Mouse (Mus musculus) MEL (cell line): ENCODE measurements around the gene Syce3. TPM values are rescaled to one million over a fixed set of nuclear protein-coding genes. Genes with fewer than 3 reads are reported as not detected.

Experiments
- DNase-seq: peaks from one replicate; pipeline ENCODE4 v3.0.0; 2011; ENCODE audit warnings: low read depth, low spot score
- H3K27ac ChIP-seq: 2 replicates; pipeline ENCODE4 v1.5.1; 2012; ENCODE audit warnings: low read depth, mild to moderate bottlenecking, control low read depth, low read length, moderate library complexity; ENCODE audit not compliant: control insufficient read depth
- H3K27me3 ChIP-seq, 2 experiments: fragments of 150-350 bp in 1 of 2; sonication (generic) in 1 of 2; 2 replicates each; pipeline ENCODE4 v1.6.1; 2012; ENCODE audit warnings: low read length in 2 of 2, mild to moderate bottlenecking in 2 of 2, improper control_type of control experiment in 1 of 2, moderate library complexity in 1 of 2; ENCODE audit not compliant: insufficient read depth in 2 of 2, control insufficient read depth in 1 of 2
- H3K36me3 ChIP-seq, 2 experiments: 2 replicates each; pipeline ENCODE4 v1.6.1; 2012 to 2014; ENCODE audit warnings: low read length in 2 of 2, improper control_type of control experiment in 1 of 2, inconsistent platforms in 1 of 2, mild to moderate bottlenecking in 1 of 2; ENCODE audit not compliant: insufficient read depth in 2 of 2, control insufficient read depth in 1 of 2
- H3K4me1 ChIP-seq, 2 experiments: fragments of 150-350 bp in 1 of 2; sonication (generic) in 1 of 2; 2 replicates each; pipeline ENCODE4 v1.6.1; 2012; ENCODE audit warnings: low read length in 2 of 2, improper control_type of control experiment in 1 of 2, mild to moderate bottlenecking in 1 of 2; ENCODE audit not compliant: insufficient read depth in 2 of 2, control insufficient read depth in 1 of 2
- H3K4me3 ChIP-seq, 2 experiments: fragments of 150-350 bp in 1 of 2; sonication (generic) in 1 of 2; 2 replicates each; pipeline ENCODE4 v1.5.1; 2012; ENCODE audit warnings: low read depth in 2 of 2, low read length in 2 of 2, mild to moderate bottlenecking in 2 of 2, moderate library complexity in 2 of 2, control low read depth in 1 of 2, improper control_type of control experiment in 1 of 2; ENCODE audit not compliant: control insufficient read depth in 1 of 2, insufficient read depth in 1 of 2
- H3K79me2 ChIP-seq: 2 replicates; pipeline ENCODE4 v1.6.1; 2012; ENCODE audit warnings: mild to moderate bottlenecking, low read length, moderate library complexity; ENCODE audit not compliant: control insufficient read depth, poor library complexity, insufficient read depth
- H3K9ac ChIP-seq: 2 replicates; pipeline ENCODE4 v1.6.1; 2012; ENCODE audit warnings: low read depth, mild to moderate bottlenecking, control low read depth, low read length, moderate library complexity; ENCODE audit not compliant: control insufficient read depth, poor library complexity, severe bottlenecking
- H3K9me3 ChIP-seq: fragments of 150-350 bp; sonication (generic); replicated peaks from 2 replicates; pipeline ENCODE4 v1.6.1; 2012; ENCODE audit warnings: mild to moderate bottlenecking, low read length, improper control_type of control experiment, moderate library complexity; ENCODE audit not compliant: insufficient read depth
- CHD1 ChIP-seq: IDR thresholded peaks from 2 replicates; pipeline ENCODE4 v1.6.1; 2012; ENCODE audit warnings: low read depth, mild to moderate bottlenecking, inconsistent platforms, low read length, improper control_type of control experiment
- CHD2 ChIP-seq: IDR thresholded peaks from 2 replicates; pipeline ENCODE4 v1.6.1; 2011; ENCODE audit warnings: low read length, improper control_type of control experiment
- E2F4 ChIP-seq: IDR thresholded peaks from 2 replicates; pipeline ENCODE4 v1.6.1; 2011; ENCODE audit warnings: low read depth, low read length, improper control_type of control experiment, borderline replicate concordance
- ELF1 ChIP-seq: IDR thresholded peaks from 2 replicates; pipeline ENCODE4 v1.6.1; 2014; ENCODE audit warnings: low read depth, mild to moderate bottlenecking, inconsistent platforms, low read length, improper control_type of control experiment, moderate library complexity
- ETS1 ChIP-seq: IDR thresholded peaks from 2 replicates; pipeline ENCODE4 v1.6.1; 2012; ENCODE audit warnings: low read depth, mild to moderate bottlenecking, inconsistent platforms, low read length, improper control_type of control experiment, moderate library complexity
- GABPA ChIP-seq: IDR thresholded peaks from 2 replicates; pipeline ENCODE4 v1.6.1; 2012; ENCODE audit warnings: low read depth, mild to moderate bottlenecking, inconsistent platforms, low read length, improper control_type of control experiment, moderate library complexity
- GATA1 ChIP-seq: IDR thresholded peaks from 2 replicates; pipeline ENCODE4 v1.6.1; 2011; ENCODE audit warnings: low read depth, low read length, improper control_type of control experiment
- HCFC1 ChIP-seq: IDR thresholded peaks from 2 replicates; pipeline ENCODE4 v1.6.1; 2012; ENCODE audit warnings: low read depth, mild to moderate bottlenecking, inconsistent platforms, low read length, improper control_type of control experiment, moderate library complexity
- JUND ChIP-seq: IDR thresholded peaks from 2 replicates; pipeline ENCODE4 v1.6.1; 2011; ENCODE audit warnings: low read depth, mild to moderate bottlenecking, improper control_type of control experiment, low read length
- KAT2A ChIP-seq: conservative IDR thresholded peaks from 2 replicates; pipeline ENCODE4 v1.6.1; 2012; ENCODE audit warnings: low read depth, low read length, improper control_type of control experiment, inconsistent platforms
- MAFK ChIP-seq: IDR thresholded peaks from 2 replicates; pipeline ENCODE4 v1.6.1; 2011; ENCODE audit warnings: low read depth, mild to moderate bottlenecking, low read length, improper control_type of control experiment, borderline replicate concordance
- MAX ChIP-seq: IDR thresholded peaks from 2 replicates; pipeline ENCODE4 v1.6.1; 2011; ENCODE audit warnings: low read length, improper control_type of control experiment
- MAZ ChIP-seq: IDR thresholded peaks from 2 replicates; pipeline ENCODE4 v1.6.1; 2012; ENCODE audit warnings: low read depth, mild to moderate bottlenecking, inconsistent platforms, low read length, improper control_type of control experiment
- MEF2A ChIP-seq: IDR thresholded peaks from 2 replicates; pipeline ENCODE4 v1.6.1; 2014; ENCODE audit warnings: low read depth, mild to moderate bottlenecking, inconsistent platforms, low read length, improper control_type of control experiment; ENCODE audit not compliant: poor library complexity, insufficient replicate concordance, severe bottlenecking; ENCODE audit errors: extremely low read depth
- MXI1 ChIP-seq: IDR thresholded peaks from 2 replicates; pipeline ENCODE4 v1.6.1; 2011; ENCODE audit warnings: mild to moderate bottlenecking, low read depth, low read length, improper control_type of control experiment
- NELFE ChIP-seq: IDR thresholded peaks from 2 replicates; pipeline ENCODE4 v1.6.1; 2011; ENCODE audit warnings: low read depth, low read length, improper control_type of control experiment
- NRF1 ChIP-seq: IDR thresholded peaks from 2 replicates; pipeline ENCODE4 v1.6.1; 2014; ENCODE audit warnings: low read depth, mild to moderate bottlenecking, inconsistent platforms, low read length, improper control_type of control experiment, moderate library complexity; ENCODE audit not compliant: poor library complexity, insufficient read depth, severe bottlenecking
- POLR2A ChIP-seq, 2 experiments: IDR thresholded peaks; 2 replicates each; pipeline ENCODE4 v1.6.1; 2011 to 2012; ENCODE audit warnings: low read length in 2 of 2, mild to moderate bottlenecking in 2 of 2, control low read depth in 1 of 2, improper control_type of control experiment in 1 of 2, low read depth in 1 of 2, moderate library complexity in 1 of 2; ENCODE audit not compliant: control insufficient read depth in 1 of 2, insufficient read depth in 1 of 2, poor library complexity in 1 of 2
- POLR2AphosphoS2 ChIP-seq: IDR thresholded peaks from 2 replicates; pipeline ENCODE4 v1.6.1; 2011; ENCODE audit warnings: low read length, improper control_type of control experiment
- RAD21 ChIP-seq: IDR thresholded peaks from 2 replicates; pipeline ENCODE4 v1.6.1; 2011; ENCODE audit warnings: mild to moderate bottlenecking, low read depth, low read length, improper control_type of control experiment
- SIN3A ChIP-seq: IDR thresholded peaks from 2 replicates; pipeline ENCODE4 v1.6.1; 2012; ENCODE audit warnings: low read length, improper control_type of control experiment, inconsistent platforms
- SMC3 ChIP-seq: IDR thresholded peaks from 2 replicates; pipeline ENCODE4 v1.6.1; 2011; ENCODE audit warnings: low read depth, low read length, improper control_type of control experiment
- TAL1 ChIP-seq: IDR thresholded peaks from 2 replicates; pipeline ENCODE4 v1.6.1; 2012; ENCODE audit warnings: mild to moderate bottlenecking, inconsistent platforms, low read length, moderate library complexity, mixed read lengths
- TBP ChIP-seq: IDR thresholded peaks from 2 replicates; pipeline ENCODE4 v1.8.0; 2011; ENCODE audit warnings: low read depth, low read length, improper control_type of control experiment
- TCF12 ChIP-seq: IDR thresholded peaks from 2 replicates; pipeline ENCODE4 v1.6.1; 2014; ENCODE audit warnings: low read depth, mild to moderate bottlenecking, inconsistent platforms, low read length, improper control_type of control experiment, moderate library complexity
- UBTF ChIP-seq: IDR thresholded peaks from 2 replicates; pipeline ENCODE4 v1.6.1; 2012; ENCODE audit warnings: low read depth, mild to moderate bottlenecking, inconsistent platforms, low read length, improper control_type of control experiment, moderate library complexity, borderline replicate concordance; ENCODE audit not compliant: insufficient read depth
- USF1 ChIP-seq: IDR thresholded peaks from 2 replicates; pipeline ENCODE4 v1.6.1; 2014; ENCODE audit warnings: low read depth, mild to moderate bottlenecking, inconsistent platforms, low read length, improper control_type of control experiment, moderate library complexity
- USF2 ChIP-seq, 2 experiments: IDR thresholded peaks; 2 replicates each; pipeline ENCODE4 v1.6.1; 2011 to 2012; ENCODE audit warnings: improper control_type of control experiment in 2 of 2, low read length in 2 of 2, borderline replicate concordance in 1 of 2, inconsistent platforms in 1 of 2, low read depth in 1 of 2, mild to moderate bottlenecking in 1 of 2; ENCODE audit not compliant: insufficient read depth in 1 of 2
- ZC3H11A ChIP-seq: IDR thresholded peaks from 2 replicates; pipeline ENCODE4 v1.6.1; 2012; ENCODE audit warnings: low read depth, mild to moderate bottlenecking, inconsistent platforms, low read length, improper control_type of control experiment
- ZKSCAN1 ChIP-seq: IDR thresholded peaks from 2 replicates; pipeline ENCODE4 v1.6.1; 2012; ENCODE audit warnings: low read depth, mild to moderate bottlenecking, inconsistent platforms, low read length, improper control_type of control experiment, moderate library complexity
- ZMIZ1 ChIP-seq: IDR thresholded peaks from 2 replicates; pipeline ENCODE4 v1.6.1; 2012; ENCODE audit warnings: low read depth, mild to moderate bottlenecking, inconsistent platforms, low read length, improper control_type of control experiment, moderate library complexity
- ZNF384 ChIP-seq: IDR thresholded peaks from 2 replicates; pipeline ENCODE4 v1.6.1; 2012; ENCODE audit warnings: low read depth, mild to moderate bottlenecking, inconsistent platforms, low read length, improper control_type of control experiment
- polyA plus RNA-seq, 2 experiments: library from polyadenylated mRNA; stranded (reverse) in 1 of 2; unstranded in 1 of 2; fragments of >175 nt in 1 of 2; fragments of >200 nt in 1 of 2; gene quantifications; 2 replicates each; pipeline versions ENCODE4 v1.2.1 to v1.2.4; 2012; ENCODE audit warnings: low replicate concordance in 2 of 2, low read depth in 1 of 2; ENCODE audit not compliant: insufficient read length in 2 of 2, insufficient read depth in 1 of 2, missing spikeins in 1 of 2
- total RNA-seq: library from RNA; depleted of rRNA; stranded (reverse); fragments of 300-350 nt; gene quantifications from 2 replicates; pipeline ENCODE4 v1.2.3, GENCODE M21; 2012

Gene Syce3
- total and polyA plus RNA-seq, 3 experiments: 1.4 to 1.5 TPM; not detected in 1

DNA sequence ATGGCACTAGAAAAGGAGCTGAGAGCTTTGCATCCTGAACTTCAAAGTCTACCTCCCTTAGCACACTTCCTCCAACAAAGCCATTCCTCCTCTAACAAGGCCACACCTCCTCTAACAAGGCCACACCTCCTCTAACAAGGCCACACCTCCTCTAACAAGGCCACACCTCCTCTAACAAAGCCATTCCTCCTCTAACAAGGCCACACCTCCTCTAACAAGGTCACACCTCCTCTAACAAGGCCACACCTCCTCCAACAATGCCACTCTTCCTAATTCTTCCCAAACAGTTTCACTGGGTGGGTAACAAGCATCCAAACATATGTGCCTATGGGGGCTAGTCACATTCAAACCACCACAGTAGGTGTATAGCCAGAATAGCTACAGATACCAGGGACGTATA, 7.8 kb downstream of the Syce3 start:
- H3K4me3 ChIP-seq: no peak overlapping the region
- no peak overlapping the region for H3K27ac ChIP-seq
- peaks cover 21 to 36% of the 10 kb centered on the region in 2 experiments for H3K4me1 ChIP-seq
- TF ChIP-seq GABPA (no peak), ZMIZ1 (no peak), TBP (no peak), ZC3H11A (no peak), POLR2AphosphoS2 (no peak), CHD2 (no peak), HCFC1 (no peak), E2F4 (no peak), POLR2A (IDR thresholded peaks at IDR 0.05; ENCODE audit: control insufficient read depth in 1 of 2, insufficient read depth in 1 of 2, low read depth in 1 of 2, low read length in 2 of 2, poor library complexity in 1 of 2) (no peak), MEF2A (no peak), SIN3A (no peak), TAL1 (no peak), MXI1 (no peak), NRF1 (no peak), MAZ (no peak), TCF12 (no peak), ETS1 (no peak)
- H3K79me2 ChIP-seq: no peaks in the 10 kb centered on the region
- DNase-seq: peak; percentile 46
- H3K9me3 ChIP-seq: no peaks in the 10 kb centered on the region
- no peak overlapping the region for H3K9ac ChIP-seq
- H3K27me3 ChIP-seq: no peaks in the 10 kb centered on the region
- H3K36me3 ChIP-seq: peaks cover 0 to 23% of the 10 kb centered on the region in 2 experiments; a peak in 2 of 4 replicates

GRCm38 (mm10) chr15:89399716-89400115, 10.6 kb downstream of the Syce3 start:
- DNase-seq: peak; percentile 32
- Histone ChIP-seq H3K27ac (no peak overlapping the region), H3K36me3 (peaks cover 0 to 12% of the 10 kb centered on the region in 2 experiments; a peak in 2 of 4 replicates), H3K9me3 (no peaks in the 10 kb centered on the region), H3K4me1 (peaks cover 12 to 18% of the 10 kb centered on the region in 2 experiments), H3K27me3 (no peaks in the 10 kb centered on the region), H3K9ac (no peak overlapping the region), H3K79me2 (no peaks in the 10 kb centered on the region), H3K4me3 (no peak overlapping the region)
- TF ChIP-seq UBTF (no peak), ELF1 (no peak), NRF1 (no peak), TCF12 (peak; percentile 67), NELFE (no peak), USF2 (IDR thresholded peaks at IDR 0.05; ENCODE audit: borderline replicate concordance in 1 of 2, insufficient read depth in 1 of 2, low read depth in 1 of 2, low read length in 2 of 2) (no peak), USF1 (no peak), MXI1 (no peak), MAZ (no peak), GABPA (no peak), ETS1 (peak; percentile 44; the same call in 1 of the 2 replicates), CHD1 (no peak), SIN3A (peak; percentile 23; the same call in 1 of the 2 replicates), TAL1 (no peak), CHD2 (no peak), KAT2A (no peak), ZNF384 (no peak), ZMIZ1 (no peak), JUND (no peak), GATA1 (peak; percentile 74), RAD21 (no peak), MAX (no peak), SMC3 (no peak), MAFK (no peak), ZKSCAN1 (no peak)
